Mouse (Mus musculus): ENCODE measurements at regions not wholly inside any gene's neighbourhood (a gene's known extent, or its start where the extent isn't known, plus 50 kb on each side); places are given as distances from the start of the nearest gene placed in this dataset.

- DNase-seq (ENCODE audit: low spot score in 2 of 2), result no peak
These were observed 76.7 kb upstream of the Atp2b1 start for GRCm38 (mm10) chr10:98837289-98838181.

GRCm38 (mm10) chr10:98838926-98839679, 75.1 kb upstream of the Atp2b1 start:
- no peak for DNase-seq (ENCODE audit: low spot score in 2 of 2)

DNA sequence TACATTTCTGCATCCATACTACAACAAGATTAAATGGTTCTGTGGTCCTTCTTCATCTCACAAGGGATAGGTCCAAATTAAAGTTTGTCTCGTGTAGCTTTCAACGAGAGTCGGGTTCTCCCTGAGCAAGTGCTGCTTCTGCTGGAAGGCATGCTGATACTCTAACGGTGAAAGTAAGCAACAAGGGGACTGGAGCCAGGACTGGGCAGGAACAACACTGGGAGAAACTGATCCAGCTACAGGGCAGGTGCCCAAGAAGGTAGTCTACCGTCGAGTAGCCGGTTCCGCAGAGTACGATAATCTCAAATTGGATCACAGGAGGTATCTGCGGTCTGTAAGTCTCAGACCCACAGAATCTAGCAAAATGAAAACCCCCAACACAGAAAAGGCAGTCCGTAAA, 74.2 kb upstream of the Atp2b1 start:
- no peak for DNase-seq (ENCODE audit: low spot score in 2 of 2)

DNA sequence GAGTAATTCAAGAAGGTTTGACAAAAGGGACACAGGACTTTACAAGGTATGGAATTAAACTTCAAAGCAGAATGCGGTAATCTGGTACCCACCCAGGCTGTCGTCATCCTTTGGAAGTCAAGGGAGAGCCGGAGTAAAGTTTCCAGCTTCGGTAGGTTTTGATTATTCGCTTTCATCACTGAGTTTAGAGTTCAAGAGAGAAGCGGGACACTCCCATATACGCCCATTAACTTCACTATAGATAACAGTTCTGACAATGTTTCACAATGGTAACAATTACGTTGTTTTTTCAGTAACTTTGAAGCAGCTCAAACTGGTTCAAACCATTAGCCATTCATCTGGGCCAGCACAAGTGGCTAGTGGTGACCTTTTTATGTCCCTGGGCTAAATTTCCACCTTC, 73.8 kb upstream of the Atp2b1 start:
- DNase-seq (ENCODE audit: low spot score in 2 of 2), result no peak

- DNase-seq (ENCODE audit: low spot score in 2 of 2), result no peak
These were observed 73.0 kb upstream of the Atp2b1 start for GRCm38 (mm10) chr10:98840957-98841831.

DNA sequence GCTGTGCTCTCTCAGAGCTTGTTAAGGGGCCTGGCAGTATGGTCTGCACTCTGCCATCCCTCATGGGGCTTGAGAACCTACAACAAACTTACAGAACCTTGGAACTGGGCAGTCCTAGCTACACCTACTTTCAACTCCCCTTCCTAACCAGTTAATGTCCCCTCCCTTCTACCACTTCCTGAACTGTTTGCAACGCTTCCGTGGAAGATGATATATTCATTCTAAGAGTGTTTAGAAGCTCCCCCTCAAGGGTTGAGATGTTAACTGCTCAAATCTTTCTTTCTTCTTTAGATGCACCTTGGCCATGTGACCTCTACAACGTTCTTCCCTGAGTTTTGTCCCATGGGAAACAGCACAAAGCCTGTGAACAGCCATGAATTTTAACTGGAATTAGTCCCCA, 72.3 kb upstream of the Atp2b1 start:
- DNase-seq (ENCODE audit: low spot score in 2 of 2), result no peak

- no peak for DNase-seq (ENCODE audit: low spot score in 2 of 2)
These were observed 71.5 kb upstream of the Atp2b1 start for GRCm38 (mm10) chr10:98842721-98843120.

GRCm38 (mm10) chr10:98849851-98850250, 64.4 kb upstream of the Atp2b1 start:
- DNase-seq (ENCODE audit: low spot score in 2 of 2), result no peak

GRCm38 (mm10) chr10:98857395-98857794, 56.8 kb upstream of the Atp2b1 start:
- DNase-seq (ENCODE audit: low spot score in 2 of 2), result no peak

- no peak for DNase-seq (ENCODE audit: low spot score in 2 of 2)
These were observed 52.7 kb upstream of the Atp2b1 start for GRCm38 (mm10) chr10:98861521-98861920.

DNA sequence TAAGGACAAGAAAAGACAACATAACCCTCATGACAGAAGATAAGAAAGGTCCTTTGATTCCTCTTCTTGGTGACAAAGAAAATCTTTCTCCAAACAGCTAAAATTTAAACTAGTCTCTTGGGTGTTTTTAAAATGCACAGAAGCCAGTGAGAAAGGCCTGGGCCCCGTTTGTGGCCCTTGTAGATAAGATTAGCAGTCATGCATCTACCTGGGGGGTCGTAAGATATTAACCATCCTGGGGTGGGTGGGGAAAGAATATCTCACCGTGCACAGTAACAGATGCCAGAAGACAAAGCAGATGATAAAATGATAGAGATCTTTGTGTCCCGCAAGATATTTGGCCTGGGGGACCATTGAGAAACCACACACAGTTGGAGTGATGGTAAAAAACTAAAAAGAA, 51.5 kb upstream of the Atp2b1 start:
- no peak for DNase-seq (ENCODE audit: low spot score in 2 of 2)

DNA sequence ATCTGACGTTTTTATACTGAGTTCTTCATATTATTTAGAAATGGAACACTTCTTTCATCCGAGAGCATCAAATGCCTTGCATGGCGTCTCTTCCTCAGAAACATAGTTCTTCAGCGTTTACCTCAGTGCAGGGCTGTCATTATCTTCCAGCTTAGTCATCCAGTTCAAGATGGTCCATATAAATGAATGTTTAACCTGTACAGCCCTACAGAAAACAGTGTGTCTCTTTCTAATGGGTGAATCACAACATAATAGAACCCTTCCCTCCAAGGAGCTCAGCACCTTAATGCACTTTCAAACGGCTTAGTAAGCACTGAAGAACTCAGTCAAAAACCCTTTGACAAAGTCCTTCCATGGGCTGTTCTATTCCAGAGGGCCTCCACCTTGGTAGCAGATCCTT, 49.8 kb upstream of the Atp2b1 start:
- DNase-seq (ENCODE audit: low spot score in 2 of 2), result no peak

Measured in spleen, postnatal 10 days (tissue).